ENCODE assay signal across 12 mouse cellular contexts in genomic region chr6:38351930-38352329, GRCm38 (mm10). TPM values are rescaled to one million over a fixed set of nuclear protein-coding genes. Genes with fewer than 3 reads are reported as not detected.
A peak's percentile ranks its signal among the peaks of the same experiment; 100 is the strongest.
DNase-seq lines count a peak whose midpoint lies in the region; ATAC-seq lines count a peak whose summit lies in the region.
"Had no signal": no experiment of that assay in that cellular context is flagged by ENCODE, and none has a peak within 500 bp of the region (broad histone marks: within the 10 kb centered on the region; RNA-seq: fewer than 3 reads in every experiment).

No protein-coding gene starts in this region.

- H3K36me3 ChIP-seq in heart, embryonic 12.5 days, result no peaks in the 10 kb centered on the region
- H3K36me3 ChIP-seq in liver, embryonic 12.5 days, result peaks cover 49% of the 10 kb centered on the region
- H3K36me3 ChIP-seq: intestine, embryonic 15.5 days; limb, embryonic 13.5 days had no signal

- DNase-seq in heart, adult 8-10 months (ENCODE audit: low spot score), result no peak
- DNase-seq in thymus, postnatal 0 days (ENCODE audit: low spot score), result peak; percentile 45
- no peak for DNase-seq in thymus, postnatal 25 days
- DNase-seq in urinary bladder, postnatal 25 days (ENCODE audit: low spot score), result no peak
- DNase-seq in cerebellum, postnatal 10 days, result no peak
- no peak for DNase-seq in adrenal gland, postnatal 4 days (ENCODE audit: low spot score in 2 of 2)
- DNase-seq: cerebellum, adult 11-12 months had no signal

- no peak overlapping the region for H3K9ac ChIP-seq in heart, embryonic 12.5 days
- peak overlapping the region; percentile 99 for H3K9ac ChIP-seq in liver, embryonic 12.5 days
- H3K9ac ChIP-seq: intestine, embryonic 15.5 days; limb, embryonic 13.5 days had no signal

- H3K27ac ChIP-seq in heart, embryonic 12.5 days (ENCODE audit: poor library complexity, severe bottlenecking), result no peak overlapping the region
- peak overlapping the region; percentile 99 for H3K27ac ChIP-seq in liver, embryonic 12.5 days
- H3K27ac ChIP-seq: intestine, embryonic 15.5 days; limb, embryonic 13.5 days had no signal

- WGBS in heart, embryonic 12.5 days, result 62% methylated on average over 4 of the region's 4 CpGs
- 29% methylated on average over 4 of the region's 4 CpGs for WGBS in liver, embryonic 12.5 days (ENCODE audit: insufficient replicate concordance)

- 0 out of 2 replicates have a peak overlapping the region, but pooled peaks have one; percentile 9 for H3K4me3 ChIP-seq in heart, embryonic 12.5 days
- peak overlapping the region; percentile 97 for H3K4me3 ChIP-seq in liver, embryonic 12.5 days

- H3K27me3 ChIP-seq in heart, embryonic 12.5 days (replicated peaks), result peaks cover 23% of the 10 kb centered on the region
- H3K27me3 ChIP-seq in liver, embryonic 12.5 days (replicated peaks), result no peaks in the 10 kb centered on the region

- H3K9me3 ChIP-seq in heart, embryonic 12.5 days (replicated peaks), result no peaks in the 10 kb centered on the region
- H3K9me3 ChIP-seq in liver, embryonic 12.5 days (replicated peaks), result no peaks in the 10 kb centered on the region
- H3K9me3 ChIP-seq: intestine, embryonic 15.5 days; limb, embryonic 13.5 days had no signal

- ATAC-seq in heart, embryonic 12.5 days (ENCODE audit: insufficient number of reproducible peaks, low FRiP score), result no peak
- ATAC-seq in liver, embryonic 12.5 days, result no peak
- ATAC-seq: intestine, embryonic 15.5 days; midbrain, embryonic 16.5 days had no signal

- H3K4me1 ChIP-seq in heart, embryonic 12.5 days (replicated peaks), result peaks cover 15% of the 10 kb centered on the region
- H3K4me1 ChIP-seq in liver, embryonic 12.5 days, result peaks cover 77% of the 10 kb centered on the region

- H3K4me2 ChIP-seq in heart, embryonic 12.5 days, result 0 out of 2 replicates have a peak overlapping the region, but pooled peaks have one; percentile 29
- peak overlapping the region; percentile 88 for H3K4me2 ChIP-seq in liver, embryonic 12.5 days

RNA-seq across cellular contexts. Expression of gene Zc3hav1, which starts 2.5 kb away (rescaled TPM):
- polyA plus RNA-seq in heart, embryonic 12.5 days (2016; fragmentation: Nextera tagmentation; extraction: Ambion mirVana), result 9.3 and 10.1 TPM in 2 replicates
- 10 to 100 TPM; 13.8 to 15.5 (median 14.6) TPM for total RNA-seq in heart, adult 8-10 months (2022)
- polyA plus RNA-seq in thymus, postnatal 0 days (2015; fragmentation: Nextera tagmentation; extraction: Ambion mirVana), result 39.7 and 46.3 TPM in 2 replicates
- polyA plus RNA-seq in liver, embryonic 12.5 days (2016; fragmentation: Nextera tagmentation; extraction: Ambion mirVana), result 29.6 and 30.6 TPM in 2 replicates
- 10 to 100 TPM; 54.2 to 55.8 TPM for total RNA-seq in adrenal gland, postnatal 4 days (2021)

RNA-seq across cellular contexts. Expression of gene Ttc26, which starts 29.3 kb away (rescaled TPM):
- 3.4 and 3.5 TPM in 2 replicates for polyA plus RNA-seq in heart, embryonic 12.5 days (2016; fragmentation: Nextera tagmentation; extraction: Ambion mirVana)
- total RNA-seq in heart, adult 8-10 months (2022), result 1 to 10 TPM; 1.3 to 2.1 (median 1.8) TPM
- 1.0 TPM in 2 replicates for polyA plus RNA-seq in thymus, postnatal 0 days (2015; fragmentation: Nextera tagmentation; extraction: Ambion mirVana)
- 1.5 and 1.6 TPM in 2 replicates for polyA plus RNA-seq in liver, embryonic 12.5 days (2016; fragmentation: Nextera tagmentation; extraction: Ambion mirVana)
- total RNA-seq in adrenal gland, postnatal 4 days (2021), result 1 to 10 TPM; 4.3 to 5.2 TPM

RNA-seq across cellular contexts. Expression of gene Zc3hav1l, which starts 52.9 kb away (rescaled TPM):
- 15.6 and 16.5 TPM in 2 replicates for polyA plus RNA-seq in heart, embryonic 12.5 days (2016; fragmentation: Nextera tagmentation; extraction: Ambion mirVana)
- total RNA-seq in heart, adult 8-10 months (2022), result 1 to 10 TPM; 1.0 to 1.6 (median 1.3) TPM
- polyA plus RNA-seq in thymus, postnatal 0 days (2015; fragmentation: Nextera tagmentation; extraction: Ambion mirVana), result 2.5 and 2.7 TPM in 2 replicates
- 3.9 and 4.0 TPM in 2 replicates for polyA plus RNA-seq in liver, embryonic 12.5 days (2016; fragmentation: Nextera tagmentation; extraction: Ambion mirVana)
- total RNA-seq in adrenal gland, postnatal 4 days (2021), result 10 to 100 TPM; 12.5 to 12.9 TPM
